Mouse (Mus musculus) Patski (cell line): Measurements from ENCODE around the gene Samd1. TPM values are rescaled to one million over a fixed set of nuclear protein-coding genes. Genes with fewer than 3 reads are reported as not detected.
"Not testable (repeated sequence)": the region's sequence is repeated elsewhere in the genome, so short reads cannot be mapped to it uniquely, and the experiment has no call there.

Source experiments
- ATAC-seq: fragments of 100-300 bp; one replicate; pipeline ENCODE4 v1.8.0; 2021
- CTCF ChIA-PET: fragments of 350-600 bp; sonication (Branson Sonifier 250); formaldehyde crosslinking; loops from one replicate; lab custom pipeline; 2022; ENCODE audit warnings: inconsistent platforms; lab: Charles Lee
- POLR2A ChIA-PET: fragments of 350-600 bp; sonication (Branson Sonifier 250); formaldehyde crosslinking; loops from one replicate; lab custom pipeline; 2022; ENCODE audit warnings: antibody characterized with exemption, inconsistent platforms; lab: Charles Lee
- DNase-seq: peaks from one replicate; pipeline ENCODE4 v3.0.0-alpha.2; 2011; ENCODE audit warnings: low read depth, low spot score
- H3K27me3 ChIP-seq: fragments of 371-371 bp; one replicate; pipeline ENCODE4 v1.5.1; 2021
- CTCF ChIP-seq: fragments of 100-300 bp; IDR thresholded peaks from one replicate; pipeline ENCODE4 v1.5.1; 2021
- in situ Hi-C: fragments of 300-500 bp; cut with MboI; formaldehyde crosslinking; loops from 3 replicates; pipeline ENCODE4 v1.11.1; 2018; ENCODE audit warnings: low pct_unique_long_range_greater_than_20kb, mixed read lengths
- polyA plus RNA-seq: library from polyadenylated mRNA; unstranded; gene quantifications from one replicate; pipeline ENCODE4 v1.2.3, GENCODE M21; 2021

Samd1 gene
- polyA plus RNA-seq, 1 experiment from 2014 or later: 42.5 TPM

DNA sequence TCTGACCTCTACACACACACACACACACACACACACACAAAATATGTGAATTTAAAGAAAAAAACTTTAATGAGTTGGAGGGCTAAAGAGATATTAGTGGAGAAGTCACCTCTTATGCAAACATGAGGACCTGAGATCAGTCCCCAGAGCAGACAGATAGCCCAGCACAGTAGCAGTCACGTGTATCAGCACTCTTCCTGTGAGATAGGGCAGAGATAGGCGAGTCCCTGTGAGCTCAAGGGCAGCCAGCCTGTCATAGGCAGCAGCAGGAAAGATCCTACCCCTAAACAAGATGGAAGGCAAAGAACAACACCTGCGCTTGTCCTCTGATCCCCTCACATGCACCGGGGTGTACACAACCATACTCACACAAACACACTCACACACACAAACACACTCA, 15.0 kb upstream of the Samd1 start:
- ChIA-PET CTCF (no interaction called here), POLR2A (no interaction called here)
- DNase-seq (no peak), ATAC-seq (no peak)
- in situ Hi-C loops: no loop called here
- TF ChIP-seq CTCF: no peak
- no peaks in the 10 kb centered on the region for H3K27me3 ChIP-seq

DNA sequence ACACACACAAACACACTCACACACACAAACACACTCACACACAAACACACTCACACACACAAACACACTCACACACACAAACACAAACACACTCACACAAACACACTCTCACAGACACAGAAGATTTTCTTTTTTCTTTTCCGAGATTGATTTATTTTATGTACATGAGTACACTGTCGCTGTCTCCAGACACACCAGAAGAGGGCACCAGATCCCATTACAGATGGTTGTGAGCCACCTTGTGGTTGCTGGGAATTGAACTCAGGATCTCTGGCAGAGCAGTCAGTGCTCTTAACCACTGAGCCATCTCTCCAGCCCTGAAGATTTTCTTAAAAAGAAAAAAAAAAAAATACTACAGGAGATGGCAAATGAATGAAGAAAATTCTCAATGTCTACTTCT, 14.2 kb upstream of the Samd1 start:
- POLR2A ChIA-PET, ATAC-seq, in situ Hi-C loops, H3K27me3 ChIP-seq, CTCF ChIA-PET, DNase-seq: not testable (repeated sequence)

DNA sequence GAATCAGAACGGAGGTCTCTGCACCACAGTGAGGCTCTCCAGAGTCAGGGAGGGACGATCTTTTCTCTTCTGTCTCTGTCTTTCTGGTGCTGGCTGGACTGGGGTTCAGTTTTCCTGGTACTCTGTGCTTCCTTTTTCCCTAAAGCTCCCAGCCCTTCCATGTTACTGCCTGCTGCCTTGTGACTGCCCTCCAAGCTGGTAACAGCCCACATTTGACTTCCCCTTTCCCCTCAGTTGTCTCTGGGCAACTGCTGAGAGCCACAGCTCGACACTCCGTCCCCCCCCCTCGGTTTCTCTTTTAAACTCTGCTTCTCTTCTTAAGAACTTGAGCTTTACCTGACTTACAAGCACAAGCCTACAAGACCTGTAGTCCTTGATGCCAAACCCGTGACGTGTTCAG, 8.2 kb upstream of the Samd1 start:
- DNase-seq: no peak
- no peak for TF ChIP-seq CTCF
- CTCF ChIA-PET: no interaction called here
- no peak for ATAC-seq
- POLR2A ChIA-PET: interaction anchor here (0.6 to 1.0 kb wide), 2 partner anchors 12 to 88 kb away, joined by 3 to 5 read pairs; no protein-coding TSS in a partner anchor
- no peaks in the 10 kb centered on the region for H3K27me3 ChIP-seq
- in situ Hi-C loops: no loop called here

DNA sequence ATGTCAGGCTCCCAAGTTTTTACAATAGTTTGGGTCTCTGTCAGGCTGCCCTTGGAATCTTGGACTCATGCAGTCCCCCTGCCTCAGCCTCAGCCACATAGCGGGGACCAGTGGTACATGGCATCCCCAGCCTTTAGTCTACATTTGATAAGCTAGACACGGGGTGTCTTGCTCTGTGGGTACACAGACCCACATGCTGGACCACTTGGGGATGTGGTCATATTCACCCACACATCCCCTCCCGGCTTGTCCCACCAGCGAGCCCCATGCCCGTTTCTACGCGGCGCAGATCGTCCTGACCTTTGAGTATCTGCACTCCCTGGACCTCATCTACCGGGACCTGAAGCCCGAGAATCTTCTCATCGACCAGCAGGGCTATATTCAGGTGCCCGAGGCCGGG, 7.3 kb upstream of the Samd1 start:
- no peak for TF ChIP-seq CTCF
- ATAC-seq (no peak), DNase-seq (no peak)
- CTCF ChIA-PET: no interaction called here
- POLR2A ChIA-PET: no interaction called here
- in situ Hi-C loops: no loop called here
- no peaks in the 10 kb centered on the region for H3K27me3 ChIP-seq

DNA sequence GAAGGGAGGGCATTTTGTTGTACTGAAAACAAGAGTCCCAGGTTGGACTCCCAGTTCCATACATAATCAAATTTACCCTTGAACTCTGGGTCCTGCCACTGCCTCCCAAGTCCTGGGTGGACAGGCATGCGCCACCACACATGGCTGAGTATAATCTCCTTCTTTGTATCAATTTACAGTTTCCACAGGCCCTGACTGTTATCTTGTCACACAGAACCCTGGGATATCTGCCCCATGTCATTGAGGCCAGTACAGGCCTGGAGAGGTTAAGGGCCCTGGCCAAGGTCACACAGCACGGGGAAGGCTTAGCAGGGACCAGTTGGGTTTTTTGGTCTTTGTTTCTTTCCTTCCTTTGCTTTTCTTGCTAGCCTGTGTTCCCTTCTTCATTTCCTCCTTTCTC, 5.0 kb upstream of the Samd1 start:
- ChIA-PET CTCF (interaction anchor here (1.2 kb wide), 1 partner anchor 17 kb away, joined by 4 read pairs; no protein-coding TSS in a partner anchor), POLR2A (no interaction called here)
- H3K27me3 ChIP-seq: no peaks in the 10 kb centered on the region
- DNase-seq (no peak), ATAC-seq (no peak)
- no peak for TF ChIP-seq CTCF
- in situ Hi-C loops: no loop called here

DNA sequence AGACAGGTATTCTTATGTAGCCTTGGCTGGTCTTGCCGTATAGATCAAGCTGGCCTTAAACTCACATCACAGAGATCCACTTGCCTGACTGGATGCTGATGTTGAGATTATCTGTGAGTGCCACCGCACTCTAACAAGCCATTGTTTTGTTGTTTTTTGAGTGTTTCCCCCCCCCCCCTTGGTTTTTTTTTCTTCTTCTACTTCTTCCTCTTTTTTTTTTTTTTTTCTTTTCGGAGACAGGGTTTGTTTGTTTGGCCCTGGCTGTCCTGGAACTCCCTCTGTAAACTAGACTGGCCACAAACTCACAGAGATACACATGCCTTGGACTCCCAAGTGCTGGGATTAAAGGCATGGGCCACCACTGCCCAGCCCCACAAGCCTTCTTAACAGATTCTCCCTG, 3.4 kb upstream of the Samd1 start:
- H3K27me3 ChIP-seq: no peaks in the 10 kb centered on the region
- DNase-seq (no peak), ATAC-seq (no peak)
- in situ Hi-C loops: no loop called here
- POLR2A ChIA-PET: interaction anchor here (0.6 kb wide), 1 partner anchor 1569 kb away, joined by 4 read pairs; no protein-coding TSS in a partner anchor
- no peak for TF ChIP-seq CTCF
- CTCF ChIA-PET: interaction anchor here (1.1 kb wide), 1 partner anchor 8 kb away, joined by 3 read pairs; no protein-coding TSS in a partner anchor

DNA sequence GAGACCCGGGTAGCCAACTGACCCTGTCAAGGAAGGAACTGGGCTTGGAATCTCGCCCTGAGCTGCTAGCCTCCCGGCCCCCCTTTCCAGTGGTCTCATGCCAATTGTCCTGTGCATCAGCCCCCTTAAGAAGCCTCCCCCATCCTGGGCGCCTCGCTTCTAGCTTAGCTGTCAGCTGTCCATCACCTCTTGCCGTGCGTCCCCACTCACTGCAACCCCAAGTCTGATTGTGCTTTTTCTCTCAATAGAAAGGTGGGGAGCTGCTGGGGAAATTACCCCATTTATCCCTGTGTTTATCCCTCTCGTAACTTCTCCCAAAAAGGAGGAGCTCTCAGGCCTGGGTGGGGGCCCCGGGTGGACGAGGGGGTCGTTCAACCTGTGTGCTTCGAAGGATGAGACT, 1.5 kb upstream of the Samd1 start:
- in situ Hi-C loops: no loop called here
- DNase-seq: no peak
- ChIA-PET CTCF (no interaction called here), POLR2A (no interaction called here)
- H3K27me3 ChIP-seq: no peaks in the 10 kb centered on the region
- ATAC-seq: no peak
- TF ChIP-seq CTCF: no peak

DNA sequence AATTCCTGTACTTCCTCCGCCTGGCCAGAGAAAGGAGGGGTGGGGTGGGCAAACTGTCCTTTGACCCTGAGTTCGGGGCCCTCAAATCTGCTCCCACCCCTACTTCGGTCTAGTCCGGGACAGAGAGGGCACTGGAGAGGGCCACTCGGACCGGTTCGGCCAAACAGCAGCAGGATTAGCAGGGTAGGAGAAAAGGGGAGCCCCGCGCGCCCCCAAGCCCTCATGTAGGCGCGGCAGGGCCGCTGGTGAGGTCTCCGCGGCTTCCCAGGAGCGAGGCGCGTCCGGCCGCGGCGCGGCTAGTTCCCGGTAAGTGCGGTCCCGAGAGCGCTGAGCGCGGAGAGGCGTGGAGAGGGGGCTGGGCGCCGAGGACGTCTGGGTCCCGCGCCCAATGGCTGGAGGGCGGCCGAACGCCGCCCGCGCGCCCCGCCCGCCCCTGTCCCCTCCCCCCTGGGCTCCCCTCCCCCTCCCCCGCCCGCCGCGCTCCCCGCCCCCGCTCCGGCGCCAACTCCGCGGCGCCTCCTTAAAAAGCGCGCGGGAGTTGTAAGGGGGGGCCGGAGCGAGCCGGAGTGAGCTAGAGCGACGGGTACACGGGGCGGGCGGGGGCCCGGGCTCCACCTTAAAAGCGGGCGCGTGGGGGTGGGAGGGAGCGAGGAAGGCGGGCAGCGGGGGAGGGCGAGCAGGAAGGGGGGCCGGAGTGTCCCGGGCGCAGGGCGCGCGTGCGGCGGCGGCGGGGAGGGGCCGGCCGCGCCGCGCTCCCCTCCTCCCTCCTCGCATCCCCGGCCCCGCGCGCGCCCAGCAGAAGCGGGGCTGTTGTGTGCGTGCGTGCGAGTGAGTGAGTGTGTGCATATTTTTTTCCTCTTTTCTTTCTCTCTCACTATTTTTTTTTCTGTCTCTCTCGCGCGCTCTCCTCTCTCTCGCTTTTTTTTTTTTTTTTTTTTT, 636 bp upstream of the Samd1 start:
- ATAC-seq (peak; percentile 44), DNase-seq (no peak)
- TF ChIP-seq CTCF: no peak
- in situ Hi-C loops: no loop called here
- CTCF ChIA-PET: interaction anchor here (0.9 kb wide), 1 partner anchor 9 kb away, joined by 4 read pairs; no protein-coding TSS in a partner anchor
- POLR2A ChIA-PET: no interaction called here
- no peaks in the 10 kb centered on the region for H3K27me3 ChIP-seq

DNA sequence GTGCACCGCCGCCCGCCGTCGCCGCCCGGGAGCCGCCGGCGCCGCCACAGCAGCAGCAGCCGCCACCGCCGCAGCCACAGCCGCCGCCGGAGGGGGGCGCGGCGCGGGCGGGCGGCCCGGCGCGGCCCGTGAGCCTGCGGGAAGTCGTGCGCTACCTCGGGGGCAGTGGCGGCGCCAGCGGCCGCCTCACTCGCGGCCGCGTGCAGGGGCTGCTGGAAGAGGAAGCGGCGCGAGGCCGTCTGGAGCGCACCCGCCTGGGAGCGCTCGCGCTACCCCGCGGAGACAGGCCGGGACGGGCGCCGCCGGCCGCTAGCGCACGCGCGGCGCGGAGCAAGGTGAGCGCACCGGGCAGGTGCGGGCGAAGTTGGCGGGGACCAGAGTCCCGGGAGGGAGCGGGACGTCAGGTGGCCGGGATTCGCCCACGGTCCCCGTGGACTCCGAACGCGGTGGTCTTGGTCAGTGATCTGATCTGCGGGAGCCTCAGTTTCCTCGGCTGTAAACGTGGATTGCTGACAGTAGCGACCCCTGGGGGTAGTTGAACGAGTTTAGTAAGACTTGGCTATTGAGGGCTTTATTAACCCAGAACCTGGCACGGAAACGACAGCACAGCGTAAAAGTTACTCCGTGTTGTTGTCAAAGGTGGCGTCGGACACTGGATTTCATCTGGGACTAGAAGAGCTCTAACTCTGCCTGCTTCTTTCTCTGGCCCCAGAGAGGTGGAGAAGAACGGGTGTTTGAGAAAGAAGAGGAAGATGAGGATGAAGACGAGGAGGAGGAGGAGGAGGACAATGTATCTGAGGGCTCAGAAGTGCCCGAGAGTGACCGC, 972 bp downstream of the Samd1 start:
- ATAC-seq (peak; percentile 23), DNase-seq (no peak)
- ChIA-PET POLR2A (interaction anchor here (0.7 kb wide), 1 partner anchor 25 kb away, joined by 3 read pairs; no protein-coding TSS in a partner anchor), CTCF (interaction anchor here (0.9 to 1.2 kb wide), 3 partner anchors 10 to 43 kb away, joined by 3 to 4 read pairs (median 4); partner anchors contain the start of genes Asf1b and Gm10644)
- no peaks in the 10 kb centered on the region for H3K27me3 ChIP-seq
- in situ Hi-C loops: no loop called here
- no peak for TF ChIP-seq CTCF

DNA sequence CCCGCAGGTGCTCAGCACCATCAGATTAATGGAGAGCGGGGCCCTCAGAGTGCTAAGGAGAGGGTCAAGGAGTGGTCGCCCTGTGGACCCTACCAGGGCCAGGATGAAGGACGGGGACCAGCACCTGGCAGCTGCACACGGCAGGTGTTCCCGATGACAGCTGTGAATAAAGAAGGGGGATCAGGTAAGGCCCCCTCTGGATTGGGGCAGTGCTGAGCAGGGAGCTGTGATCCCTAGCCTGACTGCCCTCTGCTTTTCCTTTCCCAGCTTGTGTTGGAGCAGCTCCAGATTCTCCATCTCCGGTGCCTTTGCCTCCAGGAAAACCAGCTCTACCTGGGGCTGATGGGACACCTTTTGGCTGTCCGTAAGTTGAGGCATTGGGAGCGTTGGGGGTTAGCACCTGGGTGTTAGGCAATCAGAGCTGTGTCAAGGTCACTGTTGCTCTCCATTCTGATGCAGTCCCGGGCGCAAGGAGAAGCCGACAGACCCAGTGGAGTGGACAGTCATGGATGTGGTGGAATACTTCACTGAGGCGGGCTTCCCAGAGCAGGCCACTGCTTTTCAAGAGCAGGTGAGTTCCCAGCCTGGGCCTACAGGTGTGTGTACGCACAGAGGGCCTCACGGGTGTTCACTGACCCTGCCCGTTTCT, 1.7 kb downstream of the Samd1 start:
- ATAC-seq (no peak), DNase-seq (no peak)
- ChIA-PET CTCF (interaction anchor here (1.0 to 1.2 kb wide), 2 partner anchors 24 to 44 kb away, joined by 3 to 4 read pairs; partner anchors contain the start of genes Asf1b and Gm10644), POLR2A (interaction anchor here (0.5 to 0.7 kb wide), 2 partner anchors 25 to 254 kb away, joined by 3 read pairs; no protein-coding TSS in a partner anchor)
- TF ChIP-seq CTCF: no peak
- H3K27me3 ChIP-seq: no peaks in the 10 kb centered on the region
- in situ Hi-C loops: no loop called here
